Mouse (Mus musculus): ENCODE results near the gene Klk1b11.

DNA sequence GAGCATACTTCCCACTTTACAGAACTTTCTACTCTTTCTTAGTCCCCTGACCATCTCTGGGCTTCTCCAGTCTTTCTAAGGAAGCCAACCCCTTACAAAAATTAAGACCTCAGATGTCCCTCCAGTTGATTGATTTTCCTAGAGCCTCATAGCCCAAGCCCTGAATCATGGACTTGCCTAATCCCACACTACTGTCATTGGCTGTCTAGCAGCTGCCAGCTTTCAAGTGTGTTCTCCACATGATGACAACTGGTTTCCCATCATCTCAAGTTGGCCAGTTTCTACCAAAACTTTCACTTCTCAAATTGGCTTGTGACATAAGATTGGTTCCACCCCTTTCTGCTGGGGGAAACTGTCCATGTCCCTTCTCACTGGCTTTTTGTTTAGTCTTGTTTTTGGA lies 9.2 kb downstream of the Klk1b11 start:
- TF ChIP-seq POLR2A (IDR thresholded peaks at IDR 0.05; ENCODE audit: low read depth, low read length) (no peak), CTCF (IDR thresholded peaks at IDR 0.05; ENCODE audit: borderline replicate concordance, insufficient read depth, low read length) (no peak)
